Mouse (Mus musculus): Measurements from ENCODE around the gene Dmtf1.

Gene Dmtf1

GRCm38 (mm10) chr5:9107296-9108089, 54.1 kb downstream of the Dmtf1 start:
- DNase-seq (ENCODE audit: low spot score in 2 of 2) = no peak

- no peak for DNase-seq (ENCODE audit: low spot score in 2 of 2)
Measured at GRCm38 (mm10) chr5:9106806-9107205, 54.8 kb downstream of the Dmtf1 start.

- DNase-seq (ENCODE audit: low spot score in 2 of 2) = no peak
Measured at GRCm38 (mm10) chr5:9103958-9104357, 57.6 kb downstream of the Dmtf1 start.

DNA sequence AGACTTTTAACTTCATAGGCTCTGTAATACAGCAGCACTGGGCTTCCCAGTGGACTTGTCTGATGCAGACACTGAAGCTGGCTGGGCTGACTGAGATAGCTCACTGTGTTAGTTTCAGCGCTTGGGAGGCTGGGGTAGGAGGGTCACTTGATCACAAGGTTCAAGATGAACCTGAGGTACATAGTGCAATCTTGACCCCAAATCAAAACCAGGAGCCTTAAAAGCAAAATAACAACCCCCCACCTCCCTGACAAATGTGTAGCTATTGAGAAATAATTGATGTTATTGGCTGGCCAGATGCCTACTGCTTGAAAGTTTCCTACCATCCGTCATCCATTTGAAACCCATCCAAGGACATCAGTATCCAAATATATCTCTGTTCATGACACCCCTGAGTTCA, 58.9 kb downstream of the Dmtf1 start:
- no peak for DNase-seq (ENCODE audit: low spot score in 2 of 2)

GRCm38 (mm10) chr5:9100849-9101801, 60.5 kb downstream of the Dmtf1 start:
- peak; percentile 27 to 38 for DNase-seq (ENCODE audit: low spot score in 2 of 2)

GRCm38 (mm10) chr5:9100207-9100848, 61.2 kb downstream of the Dmtf1 start, which contains the start of gene Tmem243:
Gene Tmem243, plus strand, starts transcription at chr5:9100668.
- peak; percentile 70 to 78 for DNase-seq (ENCODE audit: low spot score in 2 of 2)

- DNase-seq (ENCODE audit: low spot score in 2 of 2) = no peak
Measured at GRCm38 (mm10) chr5:9093490-9093889, 68.1 kb downstream of the Dmtf1 start.

DNA sequence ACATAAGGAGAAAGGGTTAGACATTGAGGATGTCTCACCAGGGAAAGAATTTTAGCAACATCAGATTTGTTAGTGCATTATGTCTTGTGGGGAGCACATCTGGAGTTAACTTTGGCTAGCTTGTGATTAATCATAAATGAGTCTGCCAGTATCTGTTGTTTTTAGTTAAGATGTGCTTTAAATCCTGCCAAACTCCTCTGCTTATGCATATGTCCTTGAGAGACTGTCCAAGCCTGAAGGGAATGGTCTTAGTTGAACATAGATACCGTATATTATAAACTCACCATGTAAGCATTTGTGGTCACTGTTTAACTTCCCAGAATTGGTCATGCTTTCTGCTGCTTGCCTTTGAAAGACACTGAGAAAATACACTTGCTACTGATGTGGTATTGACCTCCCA, 68.9 kb downstream of the Dmtf1 start:
- no peak for DNase-seq (ENCODE audit: low spot score in 2 of 2)

- no peak for DNase-seq (ENCODE audit: low spot score in 2 of 2)
Measured at GRCm38 (mm10) chr5:9090493-9091106, 71.0 kb downstream of the Dmtf1 start.

GRCm38 (mm10) chr5:9086924-9087719, 74.5 kb downstream of the Dmtf1 start:
- no peak for DNase-seq (ENCODE audit: low spot score in 2 of 2)

- no peak for DNase-seq (ENCODE audit: low spot score in 2 of 2)
Measured at GRCm38 (mm10) chr5:9079773-9080501, 81.6 kb downstream of the Dmtf1 start.

DNA sequence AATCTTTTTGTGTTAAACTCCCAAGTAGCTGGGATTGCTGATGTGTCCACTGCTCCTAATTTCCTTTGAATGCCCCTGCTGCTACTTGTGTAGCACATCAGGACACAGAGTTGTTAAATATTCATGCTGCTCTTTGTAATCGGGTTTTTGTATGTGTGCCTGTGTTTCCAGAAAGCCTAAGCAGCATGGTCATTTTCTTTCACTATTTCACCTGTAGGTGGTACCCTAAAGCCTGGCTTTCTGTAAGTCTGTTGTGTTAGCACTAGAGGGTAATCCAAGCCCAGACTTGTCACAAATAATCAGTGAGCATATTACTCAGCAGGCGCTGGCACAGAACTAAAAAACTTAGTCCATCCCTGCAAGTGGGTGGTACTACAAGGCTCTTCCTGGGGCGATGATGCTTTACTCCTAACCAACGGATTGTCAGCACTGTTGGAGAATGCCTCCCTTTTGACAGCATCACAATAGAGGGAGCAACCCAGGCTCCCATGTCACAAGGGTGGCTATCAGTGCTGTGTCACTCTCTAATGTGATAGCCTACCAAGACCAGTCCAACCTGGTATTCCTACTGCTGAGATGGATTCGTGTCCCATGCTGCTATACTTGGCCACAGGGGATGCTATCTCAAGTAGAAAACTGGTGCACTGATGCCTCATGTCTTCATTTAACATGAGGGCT, 88.3 kb downstream of the Dmtf1 start:
- no peak for DNase-seq (ENCODE audit: low spot score in 2 of 2)

DNA sequence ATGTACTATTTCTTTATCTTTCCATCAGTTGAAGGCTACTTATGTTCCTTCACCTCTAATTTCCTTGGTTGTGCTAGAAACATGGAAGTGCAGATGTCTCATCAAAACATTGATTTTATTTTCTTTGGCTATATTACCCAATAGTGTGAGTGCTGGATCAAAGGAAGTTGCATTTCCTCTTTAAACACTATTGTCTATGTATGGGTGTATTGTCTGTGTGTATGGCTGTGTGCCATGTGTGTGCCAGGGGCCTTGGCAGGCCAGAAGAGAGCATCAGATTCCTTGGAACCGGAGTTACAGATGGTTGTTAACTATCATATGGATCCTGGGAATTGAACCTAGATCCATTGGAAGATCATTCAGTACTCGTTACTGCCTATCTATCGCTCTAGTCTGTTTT, 90.2 kb downstream of the Dmtf1 start:
- DNase-seq (ENCODE audit: low spot score in 2 of 2) = no peak

DNA sequence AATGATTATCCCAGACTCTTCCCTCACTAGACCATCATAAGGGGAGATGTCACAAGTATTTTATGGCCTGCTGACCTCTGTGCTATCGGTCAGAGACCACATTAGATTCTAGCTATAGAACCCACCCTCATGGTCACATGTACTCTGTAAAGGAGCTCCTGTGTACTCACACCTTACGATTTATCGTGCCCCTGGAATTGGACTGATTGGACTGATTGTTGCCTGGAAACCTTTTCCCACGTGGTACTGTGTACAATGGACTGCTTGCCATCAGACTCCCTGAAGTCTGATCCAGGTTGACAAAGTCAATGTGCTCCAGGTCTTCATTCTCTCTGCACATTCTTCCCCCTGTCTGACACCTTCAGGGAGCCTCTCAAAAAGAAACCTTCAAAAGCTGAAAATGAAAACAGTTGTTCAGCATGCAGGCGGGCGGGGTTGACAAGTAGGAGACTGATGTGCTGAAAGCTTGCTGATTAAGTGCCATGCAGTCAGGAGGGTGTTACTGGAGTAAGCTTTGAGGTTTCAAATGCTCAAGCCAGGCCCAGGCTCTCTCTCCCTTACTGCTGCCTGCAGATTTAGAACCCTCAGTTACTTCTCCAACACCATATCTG, 91.9 kb downstream of the Dmtf1 start:
- DNase-seq (ENCODE audit: low spot score in 2 of 2) = no peak

- DNase-seq (ENCODE audit: low spot score in 2 of 2) = no peak
Measured at GRCm38 (mm10) chr5:9068886-9069285, 92.7 kb downstream of the Dmtf1 start.

All from spleen, postnatal 14 days (tissue).